Mouse (Mus musculus) forebrain, embryonic 14.5 days (tissue): ENCODE measurements around the gene Dars. TPM values are rescaled to one million over a fixed set of nuclear protein-coding genes. Genes with fewer than 3 reads are reported as not detected.

Experiments used
- polyA plus RNA-seq: library from polyadenylated mRNA; unstranded; fragments of >200 nt; fragmentation: Nextera tagmentation; extraction: Ambion mirVana; gene quantifications from 2 replicates; pipeline ENCODE4 v1.2.1, GENCODE M21; 2014

The Dars gene
- polyA plus RNA-seq, 1 experiment from 2014 or later, result 105 TPM

Other genes starting within 250 kb of the Dars start
- 57.7 and 62.0 TPM in 2 replicates for gene Ubxn4, start 173.4 kb downstream of the Dars start, polyA plus RNA-seq
- 0.05 and 0.12 TPM in 2 replicates for gene Lct, start 89.0 kb downstream of the Dars start, polyA plus RNA-seq
- 121 and 131 TPM in 2 replicates for gene Mcm6, start 57.7 kb downstream of the Dars start, polyA plus RNA-seq
- 13.5 and 13.8 TPM in 2 replicates for gene Cxcr4, start 174.9 kb upstream of the Dars start, polyA plus RNA-seq